Mouse (Mus musculus): Measurements from ENCODE around the gene Slc23a3. TPM values are rescaled to one million over a fixed set of nuclear protein-coding genes. Genes with fewer than 3 reads are reported as not detected.

Gene Slc23a3
- polyA plus RNA-seq, 1 experiment: not detected

GRCm38 (mm10) chr1:75158990-75159389 is 25.3 kb upstream of the Slc23a3 start:
- H3K27ac ChIP-seq (ENCODE audit: insufficient read depth, low read length): no peak overlapping the region
- no peak overlapping the region for H3K9ac ChIP-seq (ENCODE audit: low read depth, poor library complexity, severe bottlenecking)
- no peaks in the 10 kb centered on the region for H3K27me3 ChIP-seq (ENCODE audit: control insufficient read depth, insufficient read depth, low read length, poor library complexity, severe bottlenecking)
- H3K36me3 ChIP-seq (ENCODE audit: control insufficient read depth, insufficient read depth, low read length, poor library complexity, severe bottlenecking): no peaks in the 10 kb centered on the region
- TF ChIP-seq CTCF (IDR thresholded peaks at IDR 0.05; ENCODE audit: low read depth, low read length) (no peak), POLR2A (IDR thresholded peaks at IDR 0.05; ENCODE audit: insufficient read depth, low read length) (no peak), EP300 (IDR thresholded peaks at IDR 0.05; ENCODE audit: insufficient read depth, low read depth, low read length) (no peak)
- no peak overlapping the region for H3K4me3 ChIP-seq (ENCODE audit: low read depth, low read length)
- H3K4me1 ChIP-seq (ENCODE audit: control insufficient read depth, insufficient read depth, low read length): no peaks in the 10 kb centered on the region
- no peaks in the 10 kb centered on the region for H3K9me3 ChIP-seq (replicated peaks; ENCODE audit: control insufficient read depth, insufficient read depth, low read length, poor library complexity, severe bottlenecking)

GRCm38 (mm10) chr1:75155837-75156236 is 22.1 kb upstream of the Slc23a3 start:
- Histone ChIP-seq H3K9me3 (replicated peaks; ENCODE audit: control insufficient read depth, insufficient read depth, low read length, poor library complexity, severe bottlenecking) (no peaks in the 10 kb centered on the region), H3K27ac (ENCODE audit: insufficient read depth, low read length) (no peak overlapping the region), H3K36me3 (ENCODE audit: control insufficient read depth, insufficient read depth, low read length, poor library complexity, severe bottlenecking) (no peaks in the 10 kb centered on the region), H3K27me3 (ENCODE audit: control insufficient read depth, insufficient read depth, low read length, poor library complexity, severe bottlenecking) (no peaks in the 10 kb centered on the region), H3K4me3 (ENCODE audit: low read depth, low read length) (no peak overlapping the region), H3K9ac (ENCODE audit: low read depth, poor library complexity, severe bottlenecking) (no peak overlapping the region), H3K4me1 (ENCODE audit: control insufficient read depth, insufficient read depth, low read length) (no peaks in the 10 kb centered on the region)
- TF ChIP-seq POLR2A (IDR thresholded peaks at IDR 0.05; ENCODE audit: insufficient read depth, low read length) (no peak), CTCF (IDR thresholded peaks at IDR 0.05; ENCODE audit: low read depth, low read length) (no peak)

GRCm38 (mm10) chr1:75148727-75149126 is 15.0 kb upstream of the Slc23a3 start:
- H3K4me1 ChIP-seq (ENCODE audit: control insufficient read depth, insufficient read depth, low read length): no peaks in the 10 kb centered on the region
- no peaks in the 10 kb centered on the region for H3K27me3 ChIP-seq (ENCODE audit: control insufficient read depth, insufficient read depth, low read length, poor library complexity, severe bottlenecking)
- no peak overlapping the region for H3K27ac ChIP-seq (ENCODE audit: insufficient read depth, low read length)
- H3K9ac ChIP-seq (ENCODE audit: low read depth, poor library complexity, severe bottlenecking): no peak overlapping the region
- no peak for TF ChIP-seq EP300 (IDR thresholded peaks at IDR 0.05; ENCODE audit: insufficient read depth, low read depth, low read length)
- no peak for TF ChIP-seq POLR2A (IDR thresholded peaks at IDR 0.05; ENCODE audit: insufficient read depth, low read length)
- TF ChIP-seq CTCF (IDR thresholded peaks at IDR 0.05; ENCODE audit: low read depth, low read length): no peak
- no peaks in the 10 kb centered on the region for H3K9me3 ChIP-seq (replicated peaks; ENCODE audit: control insufficient read depth, insufficient read depth, low read length, poor library complexity, severe bottlenecking)
- 0 out of 2 replicates have a peak, but pooled peaks cover 4% of the 10 kb centered on the region for H3K36me3 ChIP-seq (ENCODE audit: control insufficient read depth, insufficient read depth, low read length, poor library complexity, severe bottlenecking)
- H3K4me3 ChIP-seq (ENCODE audit: low read depth, low read length): no peak overlapping the region

- Histone ChIP-seq H3K9me3 (replicated peaks; ENCODE audit: control insufficient read depth, insufficient read depth, low read length, poor library complexity, severe bottlenecking) (no peaks in the 10 kb centered on the region), H3K4me3 (ENCODE audit: low read depth, low read length) (no peak overlapping the region), H3K36me3 (ENCODE audit: control insufficient read depth, insufficient read depth, low read length, poor library complexity, severe bottlenecking) (0 out of 2 replicates have a peak, but pooled peaks cover 4% of the 10 kb centered on the region), H3K27ac (ENCODE audit: insufficient read depth, low read length) (no peak overlapping the region), H3K9ac (ENCODE audit: low read depth, poor library complexity, severe bottlenecking) (no peak overlapping the region), H3K4me1 (ENCODE audit: control insufficient read depth, insufficient read depth, low read length) (no peaks in the 10 kb centered on the region), H3K27me3 (ENCODE audit: control insufficient read depth, insufficient read depth, low read length, poor library complexity, severe bottlenecking) (no peaks in the 10 kb centered on the region)
- TF ChIP-seq CTCF (IDR thresholded peaks at IDR 0.05; ENCODE audit: low read depth, low read length) (no peak), POLR2A (IDR thresholded peaks at IDR 0.05; ENCODE audit: insufficient read depth, low read length) (no peak), EP300 (IDR thresholded peaks at IDR 0.05; ENCODE audit: insufficient read depth, low read depth, low read length) (no peak)
Measured at GRCm38 (mm10) chr1:75147411-75148135, 13.9 kb upstream of the Slc23a3 start.

- no peaks in the 10 kb centered on the region for H3K9me3 ChIP-seq (replicated peaks; ENCODE audit: control insufficient read depth, insufficient read depth, low read length, poor library complexity, severe bottlenecking)
Measured at GRCm38 (mm10) chr1:75145589-75145988, 11.9 kb upstream of the Slc23a3 start.

More at GRCm38 (mm10) chr1:75145589-75145988, 11.9 kb upstream of the Slc23a3 start:
- no peak overlapping the region for H3K4me3 ChIP-seq (ENCODE audit: low read depth, low read length)
- no peaks in the 10 kb centered on the region for H3K4me1 ChIP-seq (ENCODE audit: control insufficient read depth, insufficient read depth, low read length)
- 0 out of 2 replicates have a peak, but pooled peaks cover 4% of the 10 kb centered on the region for H3K36me3 ChIP-seq (ENCODE audit: control insufficient read depth, insufficient read depth, low read length, poor library complexity, severe bottlenecking)
- H3K27ac ChIP-seq (ENCODE audit: insufficient read depth, low read length): no peak overlapping the region
- no peak overlapping the region for H3K9ac ChIP-seq (ENCODE audit: low read depth, poor library complexity, severe bottlenecking)
- no peaks in the 10 kb centered on the region for H3K27me3 ChIP-seq (ENCODE audit: control insufficient read depth, insufficient read depth, low read length, poor library complexity, severe bottlenecking)
- no peak for TF ChIP-seq CTCF (IDR thresholded peaks at IDR 0.05; ENCODE audit: low read depth, low read length)

Data from ES-Bruce4 (cell line).